Mouse (Mus musculus) thymus, postnatal 36 days (tissue): ENCODE data around the gene Pfn1.

ENCODE experiments used
- DNase-seq, 2 experiments: peaks; one replicate each; pipeline ENCODE4 v3.0.0; 2022; ENCODE audit warnings: mixed read lengths in 2 of 2

The Pfn1 gene

DNA sequence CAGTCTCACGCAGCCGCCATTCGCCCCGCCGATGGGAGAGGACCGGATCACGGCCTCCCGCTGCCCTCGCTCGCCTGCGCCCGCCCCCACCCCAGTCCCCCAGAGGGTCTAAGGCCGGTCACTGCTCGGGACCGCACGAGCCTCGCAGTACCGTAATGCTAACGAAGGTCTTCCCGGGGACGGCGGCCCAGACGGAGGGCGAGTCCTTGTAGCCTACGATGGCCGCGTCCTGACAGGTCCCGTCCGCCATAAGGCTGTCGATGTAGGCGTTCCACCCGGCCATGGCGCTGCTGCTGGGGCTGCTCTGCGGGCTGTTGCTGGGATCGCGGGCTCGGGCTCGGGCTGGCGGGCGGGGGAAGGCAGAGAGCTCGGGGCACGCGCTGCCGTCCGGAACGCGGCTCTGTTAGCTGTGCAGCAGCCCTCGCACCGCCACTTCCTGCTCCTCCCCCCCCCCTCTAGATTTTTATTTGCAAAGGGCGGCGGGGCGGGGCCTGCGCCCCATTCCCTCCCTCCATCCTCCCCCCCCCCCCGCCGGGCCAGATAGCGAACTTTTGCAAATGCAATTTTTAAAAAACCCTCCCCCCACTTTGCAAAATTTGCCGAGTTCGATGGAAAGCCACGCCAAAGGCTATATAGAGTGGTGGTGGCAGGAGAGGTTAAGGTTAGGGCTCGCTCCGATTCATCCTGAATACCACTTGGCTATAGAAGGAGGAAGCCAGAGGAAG lies at the start of gene Pfn1:
Pfn1 (minus strand) TSS at position 447 of the 725 bp plus-strand sequence.
- peak; percentile 83 to 89 for DNase-seq

DNA sequence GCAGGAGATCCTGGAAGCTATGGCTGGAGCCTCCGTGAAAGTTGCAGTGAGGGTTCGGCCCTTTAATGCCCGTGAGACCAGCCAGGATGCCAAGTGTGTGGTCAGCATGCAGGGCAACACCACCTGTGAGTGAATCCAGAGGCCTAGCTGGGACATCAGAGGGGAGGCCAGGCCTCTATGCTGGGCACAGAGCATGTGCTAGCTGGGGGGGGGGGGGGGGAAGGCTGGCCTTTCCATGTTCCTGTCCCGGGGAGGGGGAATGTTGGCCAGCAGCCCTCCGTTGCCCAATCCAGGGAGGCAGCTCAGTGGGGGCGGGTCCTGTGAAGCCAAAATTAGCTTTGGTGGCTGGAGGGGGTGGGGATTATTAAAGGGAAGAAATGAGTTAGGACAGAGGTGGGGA lies 48.3 kb upstream of the Pfn1 start:
- DNase-seq = no peak

DNA sequence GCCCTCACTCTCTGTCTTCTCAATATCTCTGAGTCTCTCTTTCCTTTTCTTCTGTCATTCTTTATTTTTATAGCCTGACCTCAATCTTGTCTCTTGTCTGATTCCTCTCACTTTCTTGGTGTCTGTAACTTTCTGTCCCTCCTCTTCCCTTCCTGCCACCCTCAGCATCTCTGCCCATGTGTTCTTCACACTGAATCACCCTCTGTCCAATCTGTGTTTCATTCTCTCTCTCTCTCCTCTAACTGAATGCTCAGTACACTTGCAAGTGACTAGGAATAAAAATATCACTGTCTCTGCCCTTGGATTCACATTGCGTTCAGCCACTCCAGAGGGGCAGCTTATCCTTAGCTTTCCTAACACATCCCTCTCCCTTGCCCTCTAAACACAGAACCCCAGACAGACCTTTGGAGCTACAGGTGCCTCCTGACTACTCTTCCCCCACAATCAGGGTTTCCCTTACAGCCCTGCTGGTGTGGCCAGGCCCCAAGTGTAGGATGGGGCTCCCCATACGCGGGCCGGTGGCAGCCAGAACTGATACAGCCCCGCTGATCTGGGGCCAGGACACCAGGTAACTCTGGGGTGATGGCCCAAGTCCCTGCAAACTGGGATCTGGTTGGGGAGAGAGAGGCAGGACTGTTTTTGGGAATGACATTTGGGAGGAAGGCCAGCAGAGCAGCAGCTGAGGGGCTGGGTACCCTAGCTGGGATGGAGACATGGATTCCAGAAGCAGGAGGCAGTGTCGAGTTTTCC lies 47.7 kb upstream of the Pfn1 start:
- DNase-seq = no peak

DNA sequence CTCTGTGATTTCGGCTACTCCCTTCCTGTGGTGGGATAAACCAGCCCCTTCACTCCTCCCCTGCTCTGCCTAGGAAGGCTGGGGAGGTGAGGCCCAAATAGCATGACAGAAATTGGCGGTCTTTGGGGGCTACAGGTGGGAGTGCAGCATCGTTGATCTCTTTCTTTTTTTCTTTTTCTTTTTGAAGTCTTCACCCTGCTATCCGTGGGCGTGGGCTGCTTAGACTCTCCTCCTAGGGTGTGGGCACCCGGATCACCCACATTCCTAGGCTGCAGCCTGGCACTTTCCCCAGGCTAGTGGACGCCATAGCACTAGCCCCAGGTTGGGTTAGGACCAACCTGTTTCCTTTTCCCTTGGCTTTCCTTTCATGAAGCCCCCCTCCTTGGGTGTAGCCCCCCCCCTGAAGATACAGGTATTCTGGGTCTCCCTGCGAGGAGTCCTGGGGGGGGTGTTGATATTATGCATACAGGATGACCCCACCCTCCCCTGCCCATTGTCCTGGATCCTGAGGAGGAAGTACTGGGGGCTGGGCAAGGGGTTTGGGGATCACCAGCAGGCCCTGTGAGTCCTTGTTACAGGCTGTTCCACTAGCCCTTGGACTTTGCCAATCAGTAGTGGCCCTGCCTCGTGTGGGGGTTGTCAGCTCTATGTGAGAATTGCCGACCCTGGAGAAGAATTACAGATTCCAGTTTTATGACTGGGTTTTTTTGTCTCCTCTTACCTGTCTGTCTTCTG lies 46.9 kb upstream of the Pfn1 start:
- DNase-seq = peak in 1 of 2 experiments; percentile 18

DNA sequence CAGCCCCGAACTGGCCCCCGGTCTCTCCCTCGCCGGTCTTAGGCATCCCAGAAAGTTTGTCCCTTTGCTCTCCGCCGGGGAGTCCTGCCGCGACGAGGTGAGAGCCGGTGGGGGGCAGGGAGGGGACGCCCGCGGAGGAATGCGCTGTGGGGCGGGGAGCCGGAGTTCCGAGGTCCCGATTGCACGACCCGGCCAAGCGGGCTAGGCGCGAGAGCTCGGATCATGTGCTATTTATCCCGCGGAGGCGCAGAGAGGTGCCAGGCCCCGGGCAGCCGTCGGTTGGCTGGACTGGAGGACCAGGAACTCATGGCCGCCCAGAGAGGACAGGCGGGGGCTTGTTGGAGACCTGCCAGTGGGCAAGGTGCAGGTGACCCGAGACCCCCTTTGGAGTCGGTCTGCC lies 46.2 kb upstream of the Pfn1 start:
- peak; percentile 57 to 69 for DNase-seq

DNA sequence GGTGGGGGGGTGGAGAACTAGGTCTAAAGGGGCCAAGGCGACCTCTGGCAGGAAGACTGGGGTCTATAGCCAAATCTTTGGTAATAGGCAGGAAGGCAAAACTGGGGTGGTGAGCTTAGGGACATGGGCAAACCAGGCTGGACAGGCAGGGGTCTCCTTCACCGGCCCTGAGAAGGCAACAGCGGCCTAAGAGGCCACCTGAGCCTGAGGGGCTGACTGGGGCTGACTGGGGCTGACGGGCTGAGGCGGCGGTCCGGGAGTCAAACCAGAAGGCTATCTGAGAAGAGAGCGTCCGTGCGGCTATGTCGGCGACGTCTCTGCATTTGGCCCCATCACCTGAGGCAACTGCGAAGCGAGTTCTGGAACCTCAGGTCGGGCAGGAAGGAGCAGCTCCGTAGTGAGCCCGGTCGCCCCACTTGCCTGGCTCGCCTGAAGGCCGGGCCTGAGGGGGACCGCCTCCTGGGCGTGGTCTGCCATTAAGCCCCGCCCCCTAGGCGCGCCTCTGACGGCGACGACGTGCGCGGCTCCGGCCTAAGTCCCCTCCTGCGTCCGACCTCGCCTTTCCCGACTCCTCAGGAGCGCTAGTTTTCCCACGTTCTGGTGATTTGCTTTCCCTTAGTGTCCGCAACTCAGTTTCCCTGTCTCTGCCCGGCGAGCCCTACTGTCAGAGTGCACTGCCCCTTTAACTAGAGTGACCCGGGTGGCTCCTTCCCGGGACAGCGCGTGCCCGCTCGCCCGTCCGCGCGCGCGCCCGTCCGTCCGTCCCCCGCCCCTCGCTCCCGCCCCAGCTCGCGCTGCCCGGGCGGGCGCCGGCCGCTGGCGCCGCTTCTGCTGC lies 45.5 kb upstream of the Pfn1 start, which contains the start of the genes Inca1 and Kif1c:
Inca1 (minus strand) TSS at position 434 of the 835 bp plus-strand sequence.
Kif1c (plus strand) TSS at position 827 of the 835 bp plus-strand sequence.
- peak; percentile 96 to 98 for DNase-seq

DNA sequence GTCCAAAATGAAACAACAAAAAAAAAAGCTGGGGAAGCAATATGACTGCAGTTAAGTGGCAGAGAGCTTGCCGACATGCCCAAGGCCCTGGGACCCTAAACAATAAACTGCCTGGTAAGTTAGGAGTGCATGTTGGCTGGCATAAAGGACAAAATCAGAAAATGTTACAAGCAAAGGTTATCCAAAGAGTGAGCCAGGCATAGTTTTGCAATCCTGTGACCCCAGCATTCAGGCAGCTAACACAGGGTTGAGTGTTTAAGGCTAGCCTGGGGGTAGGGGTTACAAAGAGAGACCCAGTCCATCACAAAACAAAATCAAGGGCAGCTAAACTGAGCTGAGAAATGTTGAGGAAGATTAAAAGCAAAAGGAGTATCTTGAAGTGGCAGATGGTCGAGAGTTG lies 44.6 kb upstream of the Pfn1 start:
- DNase-seq = no peak

DNA sequence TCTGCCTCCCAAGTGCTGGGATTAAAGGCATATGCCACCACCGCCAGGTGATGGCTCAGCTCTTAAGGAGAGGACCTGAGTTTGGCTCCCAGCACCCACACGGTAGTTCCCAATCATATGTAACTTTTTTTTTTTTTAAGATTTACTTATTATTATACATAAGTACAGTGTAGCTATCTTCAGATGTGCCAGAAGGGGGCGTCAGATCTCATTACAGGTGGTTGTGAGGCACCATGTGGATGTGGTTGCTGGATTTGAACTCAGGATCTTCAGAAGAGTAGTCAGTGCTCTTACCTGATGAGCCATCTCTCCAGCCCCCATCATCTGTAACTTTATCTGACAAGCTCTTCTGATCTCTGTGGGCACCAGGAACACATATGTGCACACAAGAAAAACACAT lies 42.9 kb upstream of the Pfn1 start:
- DNase-seq = no peak

DNA sequence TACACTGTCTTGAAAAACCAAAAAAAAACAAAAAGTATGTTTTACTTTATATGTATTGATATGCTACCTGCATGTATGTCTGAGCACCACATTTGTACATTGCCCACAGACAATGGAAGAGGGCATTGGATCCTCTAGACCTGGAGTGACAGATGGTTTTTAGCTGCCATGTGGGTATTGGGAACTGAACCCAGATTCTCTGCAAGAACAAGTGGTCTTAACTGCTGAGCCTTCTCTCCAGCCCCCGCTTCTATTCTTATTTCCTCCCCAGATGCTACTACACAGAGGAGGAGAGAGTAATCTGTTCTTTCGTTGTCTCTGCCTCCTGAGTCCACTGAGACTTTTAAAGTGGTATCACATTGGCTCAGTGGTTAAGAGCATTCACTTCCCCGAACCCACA lies 39.1 kb upstream of the Pfn1 start:
- DNase-seq = no peak

DNA sequence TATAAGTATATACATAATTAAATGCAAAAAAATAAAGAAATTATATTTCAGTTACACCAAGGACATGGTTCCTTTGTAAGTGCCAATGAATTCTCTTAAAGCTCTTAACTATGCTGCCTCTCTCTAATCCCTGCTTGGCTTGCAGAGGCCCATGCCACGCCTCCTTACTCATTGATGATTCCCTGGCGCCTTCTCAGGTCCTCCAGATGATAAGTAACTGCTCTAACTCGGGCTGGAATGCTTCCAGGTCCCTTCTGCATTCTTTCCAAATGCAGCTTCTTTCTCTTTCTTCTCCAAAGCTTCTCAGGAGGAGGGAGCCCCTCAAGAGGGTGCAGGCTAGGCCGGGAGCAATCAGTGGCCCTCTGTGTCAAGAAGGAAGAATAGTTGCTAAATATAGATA lies 35.1 kb upstream of the Pfn1 start:
- no peak for DNase-seq

DNA sequence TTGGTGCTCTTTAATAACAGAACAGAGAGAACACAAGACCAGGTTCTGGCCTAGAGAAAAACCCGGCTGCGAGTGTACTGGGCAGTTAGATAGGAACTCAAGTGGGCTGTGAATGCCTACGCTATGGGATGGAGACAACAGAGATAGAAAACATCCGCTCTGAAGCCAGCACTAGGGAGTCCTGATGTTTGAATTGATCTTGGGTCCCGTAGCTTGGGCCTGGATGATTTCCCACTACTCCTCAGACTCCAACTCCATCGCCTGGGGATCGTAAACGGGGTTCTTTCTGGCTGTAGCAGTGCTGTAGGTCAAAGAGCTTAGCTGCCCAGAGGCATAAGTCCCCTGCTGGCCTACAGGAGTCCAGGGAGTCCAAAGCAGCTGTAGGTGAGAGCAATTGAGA lies 33.9 kb upstream of the Pfn1 start:
- no peak for DNase-seq

DNA sequence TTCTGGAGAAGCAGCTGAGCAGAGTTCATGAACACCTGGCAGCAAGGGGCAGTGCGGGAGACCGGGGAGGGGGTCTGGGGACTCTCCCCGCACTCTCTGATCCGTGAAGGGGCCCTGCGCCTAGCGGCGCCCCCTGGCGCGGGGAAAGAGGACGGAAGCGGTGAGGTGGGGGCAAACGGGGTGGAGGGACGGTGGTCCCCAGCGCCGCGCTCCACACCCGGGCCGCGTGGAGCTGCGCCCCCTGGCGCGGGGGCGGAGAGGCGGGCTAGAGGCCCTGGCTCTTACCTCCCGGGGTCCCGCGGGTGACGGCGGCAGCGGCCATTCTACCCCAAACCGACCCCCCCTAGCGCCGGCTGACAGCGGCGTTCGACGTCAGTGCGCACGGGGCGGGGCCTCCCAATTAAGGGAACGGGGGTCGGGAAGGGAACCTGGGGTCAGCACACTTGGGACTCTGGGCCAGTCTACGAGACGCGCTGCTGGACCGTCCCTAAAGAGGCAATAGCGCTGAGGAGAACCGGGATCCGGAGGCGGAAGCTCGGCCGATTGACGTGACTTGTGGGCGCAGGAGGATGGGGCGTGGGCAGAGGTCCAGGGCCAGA lies 33.3 kb upstream of the Pfn1 start, which contains the start of gene Camta2:
Camta2 (minus strand) TSS at position 505 of the 599 bp plus-strand sequence.
- DNase-seq = peak; percentile 89 to 90

DNA sequence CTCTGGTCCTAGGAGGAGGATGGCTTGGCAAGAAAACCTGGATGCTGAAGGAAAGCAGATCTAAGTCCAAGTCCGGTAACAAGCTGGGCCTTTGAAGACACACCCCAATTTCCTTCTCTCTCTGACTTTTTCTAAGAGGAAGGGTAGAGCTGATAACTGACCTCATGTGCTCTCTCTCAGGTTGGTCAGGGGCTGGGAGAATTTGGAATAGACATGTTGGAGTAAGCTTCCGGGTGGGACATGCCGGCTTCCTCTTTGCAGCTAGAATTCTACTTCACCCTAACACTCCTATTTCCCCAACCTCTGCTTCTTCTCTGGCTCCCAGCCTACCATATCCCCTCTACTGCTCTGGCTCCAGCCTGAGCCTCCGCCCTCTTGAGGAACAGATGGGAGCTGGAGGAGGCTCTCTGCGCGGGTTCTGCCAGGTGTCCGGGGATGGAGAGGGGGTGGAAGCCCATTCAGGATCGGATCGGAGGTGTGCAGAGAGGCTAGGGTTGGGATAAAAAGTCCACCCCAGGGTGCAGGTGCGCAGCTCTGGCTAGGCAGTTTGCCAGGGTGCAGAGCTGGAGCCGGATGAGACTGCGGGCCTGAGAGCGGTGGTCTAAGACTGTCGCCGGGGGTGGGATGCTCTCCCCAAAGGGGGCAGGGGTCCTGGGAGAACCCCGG lies 32.6 kb upstream of the Pfn1 start:
- DNase-seq = no peak

DNA sequence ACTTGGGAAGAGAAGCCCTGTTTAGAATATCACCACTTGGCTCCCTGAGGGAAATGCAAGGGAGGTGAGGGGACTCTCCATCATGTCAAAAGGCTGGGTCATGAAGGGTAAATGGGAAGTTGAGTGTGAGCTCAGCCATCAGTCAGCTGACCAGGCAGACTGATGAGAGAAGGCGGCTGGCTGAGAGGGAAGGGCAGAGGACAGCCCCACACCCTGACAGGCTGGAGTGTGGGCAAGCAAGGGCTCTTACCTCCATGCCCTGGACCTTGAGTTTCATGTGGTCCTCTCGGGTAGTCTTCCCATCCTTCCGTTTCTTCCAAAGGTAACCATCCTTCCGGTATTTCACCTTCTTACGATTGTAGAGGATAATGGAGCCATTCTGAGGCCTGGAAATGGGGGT lies 29.2 kb upstream of the Pfn1 start:
- no peak for DNase-seq

DNA sequence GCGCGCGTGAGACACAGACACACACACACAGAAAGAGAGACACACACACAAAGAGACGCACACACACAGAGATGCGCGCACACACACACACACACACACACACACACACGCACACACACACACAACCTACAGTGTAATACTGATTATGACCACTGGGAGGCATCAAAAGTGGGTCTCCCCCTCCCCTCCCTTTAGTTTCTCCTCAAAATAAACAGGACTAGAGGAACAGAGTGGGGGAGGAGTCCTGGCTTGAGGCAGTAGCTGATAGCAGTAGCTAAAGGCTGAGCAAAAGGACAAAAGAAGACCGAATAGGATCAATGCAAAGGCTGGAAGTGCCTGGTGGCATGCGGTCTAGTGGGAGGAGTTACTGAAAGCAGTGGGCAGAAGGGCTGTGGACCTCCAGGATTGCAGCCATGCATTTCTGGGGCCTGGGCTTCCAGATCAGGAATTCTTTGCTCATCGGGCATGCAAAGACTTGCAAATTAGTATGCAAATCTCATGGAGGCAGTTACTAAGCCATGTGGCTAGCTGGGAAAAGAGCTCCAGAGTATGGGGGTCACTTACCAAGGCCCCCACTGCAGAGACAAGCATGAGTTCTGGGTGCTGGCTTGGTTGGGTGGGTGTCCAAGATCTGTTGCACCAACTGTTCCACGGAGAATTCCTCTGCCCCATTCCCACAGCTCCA lies 27.6 kb upstream of the Pfn1 start:
- no peak for DNase-seq

DNA sequence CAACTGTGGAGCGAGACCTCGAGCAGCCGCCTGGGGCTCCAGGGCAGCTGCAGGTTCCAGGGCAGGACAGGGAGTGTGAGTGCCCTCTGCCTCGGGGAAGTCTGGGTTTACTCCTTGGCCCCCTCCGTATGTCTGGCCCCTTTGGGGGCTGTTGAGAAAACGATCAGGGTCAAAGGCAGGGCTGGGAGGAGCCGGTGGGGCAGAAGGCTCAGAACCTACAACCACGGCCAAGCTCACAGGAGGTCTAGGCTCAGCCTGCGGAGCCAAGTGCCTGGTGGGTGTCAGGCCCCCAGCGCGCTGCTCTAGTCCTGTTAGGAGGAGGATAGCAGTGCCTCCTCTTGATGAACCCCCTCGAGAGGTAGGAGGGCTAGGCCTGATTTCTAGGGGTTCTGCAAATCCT lies 26.7 kb upstream of the Pfn1 start:
- DNase-seq = no peak

DNA sequence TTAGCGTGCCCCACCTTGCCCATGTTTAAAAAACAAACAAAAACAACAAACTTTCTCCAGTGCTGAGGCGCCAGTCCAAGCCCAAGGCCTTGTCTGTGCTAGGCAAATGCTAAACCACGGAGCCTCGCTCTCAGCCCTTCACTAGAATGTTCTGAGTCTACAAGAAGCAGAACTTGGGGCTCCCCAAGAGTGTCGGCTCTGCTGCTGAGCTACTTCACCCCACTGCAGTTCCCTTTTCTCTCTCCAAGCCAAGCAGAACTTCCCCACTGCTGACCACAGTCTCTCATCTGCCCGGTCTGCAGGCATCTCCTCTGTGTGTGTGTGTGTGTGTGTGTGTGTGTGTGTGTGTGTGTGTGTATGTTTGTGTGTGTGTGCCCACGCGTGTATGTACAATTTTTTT lies 25.4 kb upstream of the Pfn1 start:
- no peak for DNase-seq

DNA sequence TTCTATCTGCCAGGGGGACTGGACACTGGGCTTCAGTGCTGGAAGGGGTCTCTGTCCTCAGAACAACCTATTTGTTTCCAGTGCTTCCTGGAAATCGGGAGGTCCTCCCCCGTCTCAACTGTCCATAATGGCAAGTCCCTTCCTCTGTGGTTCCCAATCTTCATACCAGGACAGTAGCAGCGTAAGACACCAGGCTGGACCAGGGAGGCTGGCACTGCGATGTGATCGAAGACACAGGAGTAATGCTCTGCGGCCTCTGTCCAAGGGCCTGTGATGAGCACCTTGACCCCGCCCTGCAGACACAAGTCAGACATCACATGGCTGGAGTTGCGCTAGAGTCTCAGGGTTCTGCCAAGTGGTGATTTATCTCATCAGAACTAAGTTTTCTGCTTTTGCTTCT lies 24.9 kb upstream of the Pfn1 start:
- DNase-seq = no peak

DNA sequence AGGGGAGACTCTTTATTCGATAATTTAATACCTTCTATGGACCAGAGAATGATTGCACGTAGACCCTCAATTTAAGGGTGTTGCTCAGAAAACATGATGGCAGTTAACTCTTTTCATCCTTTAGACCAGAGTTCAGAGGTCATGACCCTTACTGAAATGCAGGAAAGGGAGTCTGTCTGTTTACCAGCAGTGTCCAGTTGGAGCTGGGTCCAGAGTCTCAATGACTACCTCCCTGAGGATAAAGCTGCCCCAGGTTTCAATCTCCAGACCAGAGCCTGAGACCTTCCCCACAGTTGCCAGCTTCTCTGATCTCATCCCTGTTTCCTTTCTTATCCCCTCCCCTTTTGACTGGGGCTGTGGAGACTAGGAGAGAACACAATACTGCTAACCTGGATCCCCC lies 24.1 kb upstream of the Pfn1 start:
- no peak for DNase-seq

DNA sequence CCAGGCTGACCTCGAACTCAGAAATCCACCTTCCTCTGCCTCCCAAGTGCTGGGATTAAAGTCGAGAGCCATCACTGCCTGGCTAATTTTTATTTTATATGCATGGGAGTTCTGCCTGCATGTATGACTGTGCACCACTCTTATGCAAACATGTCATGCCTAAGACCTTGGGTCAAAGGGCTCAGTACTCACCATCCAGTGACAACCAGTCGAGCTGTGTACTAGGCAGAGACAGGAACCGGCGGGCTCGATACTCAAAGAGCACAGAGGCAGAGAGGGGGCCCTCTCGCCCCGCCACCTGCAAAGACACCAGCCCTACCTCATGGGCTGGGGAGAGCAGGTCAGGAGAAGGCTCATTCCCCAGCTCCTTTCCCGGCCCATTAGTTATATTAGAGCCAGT lies 23.6 kb upstream of the Pfn1 start:
- DNase-seq = no peak

DNA sequence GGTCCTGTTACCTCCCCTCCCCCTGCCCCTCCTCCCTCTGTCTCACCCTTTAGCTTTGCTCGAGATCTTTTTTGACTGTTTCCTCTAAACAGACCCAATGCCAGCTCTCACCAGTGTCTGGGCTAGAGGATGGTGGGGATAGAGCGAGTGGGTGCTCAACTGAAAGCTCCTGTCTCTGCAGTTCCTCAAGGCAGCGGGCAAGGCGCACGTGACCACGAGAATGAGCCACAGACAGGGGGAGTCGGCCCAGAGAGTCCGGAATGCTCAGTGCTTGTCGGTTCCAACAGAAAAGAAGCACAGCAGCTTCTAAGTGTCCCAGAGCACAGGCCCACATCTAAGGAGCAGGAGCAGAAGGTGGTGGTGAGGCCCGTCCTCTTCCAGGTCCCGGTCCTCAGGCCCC lies 20.1 kb upstream of the Pfn1 start:
- no peak for DNase-seq
